Comparison of ENCODE assay signal across 8 mouse cellular contexts in genomic region chr3:89458372-89458964, GRCm38 (mm10). TPM values are rescaled to one million over a fixed set of nuclear protein-coding genes. Genes with fewer than 3 reads are reported as not detected.
DNase-seq lines count a peak whose midpoint lies in the region; ATAC-seq lines count a peak whose summit lies in the region.

No protein-coding gene starts in this region.

- H3K4me2 ChIP-seq in kidney, embryonic 16.5 days (replicated peaks; ENCODE audit: low read depth, low read length), result peak overlapping the region; percentile 77
- peak overlapping the region; percentile 67; the same call in 1 of the 2 replicates for H3K4me2 ChIP-seq in embryonic facial prominence, embryonic 11.5 days (ENCODE audit: low read depth, low read length)
- peak overlapping the region; percentile 68 for H3K4me2 ChIP-seq in hindbrain, embryonic 12.5 days (replicated peaks)

- DNase-seq in kidney, postnatal 14 days, result no peak
- DNase-seq in embryonic facial prominence, embryonic 11.5 days (ENCODE audit: low spot score), result no peak
- no peak for DNase-seq in right cerebral cortex, postnatal 4 days
- no peak for DNase-seq in right cerebral cortex, adult 18-20 months
- no peak for DNase-seq in adrenal gland, postnatal 4 days (ENCODE audit: low spot score in 2 of 2)

- no peaks in the 10 kb centered on the region for H3K9me3 ChIP-seq in kidney, embryonic 16.5 days (ENCODE audit: low read length)
- no peaks in the 10 kb centered on the region for H3K9me3 ChIP-seq in embryonic facial prominence, embryonic 11.5 days (replicated peaks; ENCODE audit: control insufficient read depth, low read length)
- no peaks in the 10 kb centered on the region for H3K9me3 ChIP-seq in hindbrain, embryonic 12.5 days (replicated peaks)

- H3K4me1 ChIP-seq in kidney, embryonic 16.5 days (ENCODE audit: insufficient read depth, low read length), result peaks cover 19% of the 10 kb centered on the region; the same call in 1 of the 2 replicates
- no peaks in the 10 kb centered on the region for H3K4me1 ChIP-seq in embryonic facial prominence, embryonic 11.5 days (ENCODE audit: control insufficient read depth, insufficient read depth, low read length)
- peaks cover 12% of the 10 kb centered on the region for H3K4me1 ChIP-seq in hindbrain, embryonic 12.5 days

- no peaks in the 10 kb centered on the region for H3K27me3 ChIP-seq in kidney, embryonic 16.5 days (ENCODE audit: insufficient read depth, low read length)
- H3K27me3 ChIP-seq in embryonic facial prominence, embryonic 11.5 days (ENCODE audit: control insufficient read depth, insufficient read depth, low read length), result no peaks in the 10 kb centered on the region
- no peaks in the 10 kb centered on the region for H3K27me3 ChIP-seq in hindbrain, embryonic 12.5 days

- H3K9ac ChIP-seq in kidney, embryonic 16.5 days (replicated peaks; ENCODE audit: low read length), result peak overlapping the region; percentile 77
- H3K9ac ChIP-seq in embryonic facial prominence, embryonic 11.5 days (replicated peaks; ENCODE audit: low read length), result no peak overlapping the region
- no peak overlapping the region for H3K9ac ChIP-seq in hindbrain, embryonic 12.5 days

- H3K27ac ChIP-seq in kidney, embryonic 16.5 days (ENCODE audit: low read length), result peak overlapping the region; percentile 81
- no peak overlapping the region for H3K27ac ChIP-seq in embryonic facial prominence, embryonic 11.5 days (replicated peaks; ENCODE audit: low read depth, low read length)
- no peak overlapping the region; the same call in 1 of the 2 replicates for H3K27ac ChIP-seq in hindbrain, embryonic 12.5 days

- H3K4me3 ChIP-seq in kidney, embryonic 16.5 days (ENCODE audit: low read length), result peak overlapping the region; percentile 79
- peak overlapping the region; percentile 57 for H3K4me3 ChIP-seq in embryonic facial prominence, embryonic 11.5 days (ENCODE audit: low read depth, low read length)
- H3K4me3 ChIP-seq in hindbrain, embryonic 12.5 days, result peak overlapping the region; percentile 66

- 45% methylated on average over 13 of the region's 13 CpGs for WGBS in kidney, embryonic 16.5 days
- WGBS in embryonic facial prominence, embryonic 11.5 days, result 48% methylated on average over 13 of the region's 13 CpGs
- 46% methylated on average over 13 of the region's 13 CpGs for WGBS in hindbrain, embryonic 12.5 days

- H3K36me3 ChIP-seq in kidney, embryonic 16.5 days (ENCODE audit: insufficient read depth, low read length), result 0 out of 2 replicates have a peak, but pooled peaks cover 4% of the 10 kb centered on the region
- no peaks in the 10 kb centered on the region for H3K36me3 ChIP-seq in embryonic facial prominence, embryonic 11.5 days (replicated peaks; ENCODE audit: control insufficient read depth, insufficient read depth, low read depth, low read length)
- H3K36me3 ChIP-seq in hindbrain, embryonic 12.5 days, result no peaks in the 10 kb centered on the region; the same call in 1 of the 2 replicates

- ATAC-seq in kidney, embryonic 16.5 days (ENCODE audit: low FRiP score, low TSS enrichment), result peak; percentile 32; the same call in 1 of the 2 replicates
- no peak for ATAC-seq in embryonic facial prominence, embryonic 11.5 days (replicated peaks; ENCODE audit: insufficient number of reproducible peaks, low FRiP score, low TSS enrichment, low read depth)
- peak; percentile 23 for ATAC-seq in hindbrain, embryonic 12.5 days (ENCODE audit: low FRiP score)
- ATAC-seq in megakaryocyte, adult 5-6 weeks (ENCODE audit: poor library complexity, severe bottlenecking), result peak; percentile 75

RNA-seq across cellular contexts. Expression of gene Pmvk, which starts 4.1 kb away (rescaled TPM):
- 56.1 and 59.3 TPM in 2 replicates for polyA plus RNA-seq in kidney, embryonic 16.5 days (2015; fragmentation: Nextera tagmentation; extraction: Ambion mirVana)
- 57.3 and 58.9 TPM in 2 replicates for polyA plus RNA-seq in embryonic facial prominence, embryonic 11.5 days (2014; fragmentation: Nextera tagmentation; extraction: Ambion mirVana)
- 73.5 and 74.5 TPM in 2 replicates for polyA plus RNA-seq in hindbrain, embryonic 12.5 days (2016; fragmentation: Nextera tagmentation; extraction: Ambion mirVana)
- 13.7 and 14.2 TPM in 2 replicates for total RNA-seq in megakaryocyte, adult 5-6 weeks (2015)
- total RNA-seq in megakaryocyte, adult 5-6 weeks (2017), result 16.2 and 22.4 TPM in 2 replicates
- total RNA-seq in adrenal gland, postnatal 4 days (2021), result 10 to 100 TPM; 14.9 to 17.3 TPM

RNA-seq across cellular contexts. Expression of gene Pbxip1, which starts 22.0 kb away (rescaled TPM):
- 47.5 and 51.7 TPM in 2 replicates for polyA plus RNA-seq in kidney, embryonic 16.5 days (2015; fragmentation: Nextera tagmentation; extraction: Ambion mirVana)
- 9.1 and 10.8 TPM in 2 replicates for polyA plus RNA-seq in embryonic facial prominence, embryonic 11.5 days (2014; fragmentation: Nextera tagmentation; extraction: Ambion mirVana)
- polyA plus RNA-seq in hindbrain, embryonic 12.5 days (2016; fragmentation: Nextera tagmentation; extraction: Ambion mirVana), result 25.3 and 26.2 TPM in 2 replicates
- total RNA-seq in megakaryocyte, adult 5-6 weeks (2015), result 15.5 and 19.9 TPM in 2 replicates
- total RNA-seq in megakaryocyte, adult 5-6 weeks (2017), result 33.1 and 39.6 TPM in 2 replicates
- total RNA-seq in adrenal gland, postnatal 4 days (2021), result 10 to 100 TPM; 58.7 to 58.8 TPM

RNA-seq across cellular contexts. Expression of gene Pygo2, which starts 28.5 kb away (rescaled TPM):
- 38.9 and 41.2 TPM in 2 replicates for polyA plus RNA-seq in kidney, embryonic 16.5 days (2015; fragmentation: Nextera tagmentation; extraction: Ambion mirVana)
- 55.8 and 56.5 TPM in 2 replicates for polyA plus RNA-seq in embryonic facial prominence, embryonic 11.5 days (2014; fragmentation: Nextera tagmentation; extraction: Ambion mirVana)
- polyA plus RNA-seq in hindbrain, embryonic 12.5 days (2016; fragmentation: Nextera tagmentation; extraction: Ambion mirVana), result 63.8 and 66.1 TPM in 2 replicates
- 23.2 and 28.2 TPM in 2 replicates for total RNA-seq in megakaryocyte, adult 5-6 weeks (2015)
- total RNA-seq in megakaryocyte, adult 5-6 weeks (2017), result 11.2 and 18.2 TPM in 2 replicates
- total RNA-seq in adrenal gland, postnatal 4 days (2021), result 10 to 100 TPM; 43.0 to 44.3 TPM

RNA-seq across cellular contexts. Expression of gene Shc1, which starts 40.2 kb away (rescaled TPM):
- polyA plus RNA-seq in kidney, embryonic 16.5 days (2015; fragmentation: Nextera tagmentation; extraction: Ambion mirVana), result 115 and 118 TPM in 2 replicates
- 43.6 and 53.0 TPM in 2 replicates for polyA plus RNA-seq in embryonic facial prominence, embryonic 11.5 days (2014; fragmentation: Nextera tagmentation; extraction: Ambion mirVana)
- 54.8 and 61.2 TPM in 2 replicates for polyA plus RNA-seq in hindbrain, embryonic 12.5 days (2016; fragmentation: Nextera tagmentation; extraction: Ambion mirVana)
- total RNA-seq in megakaryocyte, adult 5-6 weeks (2015), result 42.9 and 51.6 TPM in 2 replicates
- total RNA-seq in megakaryocyte, adult 5-6 weeks (2017), result 52.4 and 55.1 TPM in 2 replicates
- 100 to 1,000 TPM; 142 to 145 TPM for total RNA-seq in adrenal gland, postnatal 4 days (2021)

RNA-seq across cellular contexts. Expression of gene Cks1b, which starts 40.3 kb away (rescaled TPM):
- 483 and 495 TPM in 2 replicates for polyA plus RNA-seq in kidney, embryonic 16.5 days (2015; fragmentation: Nextera tagmentation; extraction: Ambion mirVana)
- 648 and 668 TPM in 2 replicates for polyA plus RNA-seq in embryonic facial prominence, embryonic 11.5 days (2014; fragmentation: Nextera tagmentation; extraction: Ambion mirVana)
- 249 and 274 TPM in 2 replicates for polyA plus RNA-seq in hindbrain, embryonic 12.5 days (2016; fragmentation: Nextera tagmentation; extraction: Ambion mirVana)
- total RNA-seq in megakaryocyte, adult 5-6 weeks (2015), result 157 and 174 TPM in 2 replicates
- 126 and 134 TPM in 2 replicates for total RNA-seq in megakaryocyte, adult 5-6 weeks (2017)
- total RNA-seq in adrenal gland, postnatal 4 days (2021), result 10 to 100 TPM; 64.2 to 66.3 TPM
